Mouse (Mus musculus): ENCODE results near the gene Ppp2r2c. TPM values are rescaled to one million over a fixed set of nuclear protein-coding genes. Genes with fewer than 3 reads are reported as not detected.

Gene Ppp2r2c
- 6.5 and 8.9 TPM in 2 replicates for total RNA-seq (2021)
- long read RNA-seq, experiment 1, full-length matches to known transcripts, result 7 of 8 reads
- long read RNA-seq, experiment 1, partial matches to known transcripts, result 0 of 8 reads
- long read RNA-seq, experiment 1, other reads (novel, unspliced or antisense), result 1 of 8 reads
- long read RNA-seq, experiment 2, full-length matches to known transcripts, result 5 of 9 reads
- long read RNA-seq, experiment 2, partial matches to known transcripts, result 0 of 9 reads
- long read RNA-seq, experiment 2, other reads (novel, unspliced or antisense), result 4 of 9 reads

- DNase-seq, result peak; percentile 16
These were observed at the start of gene Ppp2r2c for GRCm38 (mm10) chr5:36868266-36869090. TSS of gene Ppp2r2c (plus strand) at chr5:36868513.

- DNase-seq, result no peak
These were observed 48.6 kb upstream of the Ppp2r2c start for GRCm38 (mm10) chr5:36819742-36820141.

GRCm38 (mm10) chr5:36820142-36820541 lies 48.2 kb upstream of the Ppp2r2c start:
- DNase-seq, result peak; percentile 78

GRCm38 (mm10) chr5:36822907-36823306 lies 45.4 kb upstream of the Ppp2r2c start:
- DNase-seq, result no peak

GRCm38 (mm10) chr5:36829098-36829497 lies 39.2 kb upstream of the Ppp2r2c start:
- DNase-seq, result no peak

GRCm38 (mm10) chr5:36829913-36830879 lies 38.1 kb upstream of the Ppp2r2c start, which contains the start of gene Man2b2:
TSS of gene Man2b2 (minus strand) at chr5:36830653.
- peak; percentile 96 for DNase-seq

- peak; percentile 47 for DNase-seq
These were observed 37.0 kb upstream of the Ppp2r2c start for GRCm38 (mm10) chr5:36831272-36831671.

- DNase-seq, result peak; percentile 85
These were observed 32.4 kb upstream of the Ppp2r2c start for GRCm38 (mm10) chr5:36835933-36836332.

GRCm38 (mm10) chr5:36839032-36839431 lies 29.3 kb upstream of the Ppp2r2c start:
- DNase-seq, result no peak

- DNase-seq, result no peak
These were observed 28.7 kb upstream of the Ppp2r2c start for GRCm38 (mm10) chr5:36839602-36840001.

- no peak for DNase-seq
These were observed 28.2 kb upstream of the Ppp2r2c start for GRCm38 (mm10) chr5:36840092-36840491.

- DNase-seq, result no peak
These were observed 26.6 kb upstream of the Ppp2r2c start for GRCm38 (mm10) chr5:36841701-36842100.

- no peak for DNase-seq
These were observed 23.8 kb upstream of the Ppp2r2c start for GRCm38 (mm10) chr5:36844490-36844889.

- no peak for DNase-seq
These were observed 16.7 kb upstream of the Ppp2r2c start for GRCm38 (mm10) chr5:36851572-36851971.

- DNase-seq, result no peak
These were observed 13.1 kb upstream of the Ppp2r2c start for GRCm38 (mm10) chr5:36855180-36855579.

GRCm38 (mm10) chr5:36856529-36856928 lies 11.8 kb upstream of the Ppp2r2c start:
- no peak for DNase-seq

- no peak for DNase-seq
These were observed 10.8 kb upstream of the Ppp2r2c start for GRCm38 (mm10) chr5:36857546-36857945.

- DNase-seq, result no peak
These were observed 7.2 kb upstream of the Ppp2r2c start for GRCm38 (mm10) chr5:36861084-36861483.

- no peak for DNase-seq
These were observed 1.5 kb upstream of the Ppp2r2c start for GRCm38 (mm10) chr5:36866701-36867250.

GRCm38 (mm10) chr5:36867561-36867960 lies 752 bp upstream of the Ppp2r2c start:
- DNase-seq, result no peak

GRCm38 (mm10) chr5:36869186-36869577 lies 869 bp downstream of the Ppp2r2c start:
- DNase-seq, result no peak
